Mouse (Mus musculus) embryonic stem cell, embryonic (primary cell): Measurements from ENCODE around the gene Dusp8.

Source experiments
- CTCF ChIA-PET, 4 experiments: fragments of 300-600 bp in 2 of 4; fragments of 350-600 bp in 2 of 4; sonication (Branson Sonifier 250); formaldehyde crosslinking; loops; one replicate each; lab custom pipeline; 2022; ENCODE audit warnings: inconsistent platforms in 2 of 4; lab: Charles Lee
- POLR2A ChIA-PET, 4 experiments: fragments of 300-600 bp in 2 of 4; fragments of 350-600 bp in 2 of 4; sonication (Branson Sonifier 250); formaldehyde crosslinking; loops; one replicate each; lab custom pipeline; 2022; ENCODE audit warnings: antibody characterized with exemption in 4 of 4, inconsistent platforms in 1 of 4; lab: Charles Lee

The Dusp8 gene

GRCm38 (mm10) chr7:142071212-142071578, 24.4 kb downstream of the Dusp8 start:
- CTCF ChIA-PET: interaction anchor here (0.6 to 3.4 kb wide), 22 partner anchors 12 to 583 kb away, joined by 3 to 27 read pairs (median 5); partner anchors contain the start of genes Dusp8 (in 2 of the 4) and Gm45618 (in 1 of the 4)
- POLR2A ChIA-PET: interaction anchor here in 2 of 4 experiments (0.6 to 1.5 kb wide), 8 partner anchors 10 to 214 kb away, joined by 3 to 7 read pairs (median 3); partner anchors contain the start of gene Dusp8 (in 1 of the 2)

DNA sequence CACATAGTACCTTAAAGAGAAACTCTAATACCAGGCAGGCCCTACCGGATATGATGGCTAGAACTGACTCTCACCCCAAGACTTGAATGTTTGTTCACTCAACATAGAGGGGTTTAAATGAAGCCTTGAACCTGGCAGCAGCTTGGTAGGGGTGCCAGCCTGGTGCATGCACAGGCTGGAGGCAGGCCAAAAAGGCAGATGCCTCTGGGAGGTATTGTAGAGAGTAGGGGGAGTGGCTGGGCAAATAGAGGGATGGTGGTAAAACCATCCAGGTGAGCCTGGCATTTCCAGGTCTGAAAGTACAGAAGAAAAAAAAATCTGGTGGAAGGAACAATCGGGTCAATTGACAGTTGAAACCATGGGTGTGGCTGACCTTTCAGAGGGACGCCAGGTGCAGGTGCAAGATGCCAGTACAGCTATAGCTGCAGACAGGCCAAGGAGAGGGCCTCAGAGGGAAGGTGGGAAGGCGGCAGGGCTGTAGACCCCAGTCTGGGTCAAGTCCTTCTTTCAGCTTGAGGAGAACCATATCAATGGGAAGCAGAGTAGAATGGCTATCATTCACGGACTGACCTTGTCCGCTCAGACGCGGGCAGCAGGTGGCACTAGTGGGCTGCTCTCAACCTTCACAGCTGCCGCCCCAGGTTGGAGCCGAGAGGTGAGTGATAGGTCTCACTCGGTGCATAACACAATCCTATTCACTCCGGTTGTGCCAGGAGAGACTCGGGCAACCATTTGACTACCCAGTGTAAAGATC, 25.0 kb downstream of the Dusp8 start:
- ChIA-PET POLR2A (interaction anchor here in 2 of 4 experiments (0.6 to 1.5 kb wide), 8 partner anchors 11 to 214 kb away, joined by 3 to 7 read pairs (median 3); partner anchors contain the start of gene Dusp8 (in 1 of the 2)), CTCF (interaction anchor here (0.5 to 3.4 kb wide), 22 partner anchors 13 to 583 kb away, joined by 3 to 27 read pairs (median 4); partner anchors contain the start of genes Dusp8 (in 2 of the 4) and Gm45618 (in 1 of the 4))

- ChIA-PET POLR2A (interaction anchor here in 1 of 4 experiments (0.6 kb wide), 1 partner anchor 56 kb away, joined by 3 read pairs; no protein-coding TSS in a partner anchor), CTCF (interaction anchor here in 2 of 4 experiments (0.6 to 3.4 kb wide), 4 partner anchors 7 to 29 kb away, joined by 3 to 27 read pairs (median 4); no protein-coding TSS in a partner anchor)
These were observed 27.2 kb downstream of the Dusp8 start for GRCm38 (mm10) chr7:142068429-142068828.

GRCm38 (mm10) chr7:142060931-142061565, 34.6 kb downstream of the Dusp8 start, which contains the start of gene Mob2:
Mob2 (minus strand) TSS chr7:142061065.
- POLR2A ChIA-PET: no interaction called here
- CTCF ChIA-PET: no interaction called here

DNA sequence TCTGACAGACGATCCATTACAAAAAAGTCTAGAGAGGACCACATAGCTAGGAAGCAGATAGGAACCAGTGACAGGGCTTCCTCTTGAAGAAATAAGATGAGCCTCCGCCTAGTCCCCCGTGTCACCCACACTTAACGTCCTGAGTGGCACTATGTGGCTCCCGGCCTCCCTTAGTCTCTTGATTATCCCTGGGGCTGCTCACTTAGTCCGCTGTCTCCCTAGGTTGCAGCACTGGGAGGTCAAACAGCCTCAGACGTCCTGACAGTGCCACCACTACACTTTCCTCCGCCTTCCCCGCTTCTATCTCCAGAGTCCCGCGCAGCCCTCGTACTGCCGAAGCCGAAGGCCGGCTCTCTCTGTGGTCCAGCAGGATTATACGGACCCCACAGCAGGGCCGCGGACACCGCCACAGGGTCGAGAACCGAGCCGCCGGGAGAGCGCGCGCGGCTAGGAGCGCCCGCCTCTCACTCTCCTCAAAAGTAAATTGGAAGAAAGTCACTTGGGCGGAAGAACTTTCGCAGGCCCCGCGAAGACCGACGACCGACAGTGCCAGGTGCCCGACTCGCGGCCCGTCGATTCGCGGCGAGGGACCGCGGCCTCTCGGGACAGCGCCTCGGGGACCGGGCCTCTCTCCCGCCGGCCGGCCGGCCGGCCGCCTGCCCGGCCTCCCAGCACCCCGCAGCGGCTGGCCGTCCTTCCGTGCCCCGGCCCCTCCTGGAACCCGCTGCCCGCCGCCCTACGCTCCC, 35.3 kb downstream of the Dusp8 start:
- ChIA-PET CTCF (interaction anchor here in 3 of 4 experiments (0.6 to 0.7 kb wide), 5 partner anchors 49 to 432 kb away, joined by 3 to 21 read pairs (median 4); no protein-coding TSS in a partner anchor), POLR2A (interaction anchor here in 2 of 4 experiments (0.7 to 1.8 kb wide), 6 partner anchors 11 to 126 kb away, joined by 3 to 5 read pairs (median 4); partner anchors contain the start of gene Dusp8 (in 1 of the 2))

DNA sequence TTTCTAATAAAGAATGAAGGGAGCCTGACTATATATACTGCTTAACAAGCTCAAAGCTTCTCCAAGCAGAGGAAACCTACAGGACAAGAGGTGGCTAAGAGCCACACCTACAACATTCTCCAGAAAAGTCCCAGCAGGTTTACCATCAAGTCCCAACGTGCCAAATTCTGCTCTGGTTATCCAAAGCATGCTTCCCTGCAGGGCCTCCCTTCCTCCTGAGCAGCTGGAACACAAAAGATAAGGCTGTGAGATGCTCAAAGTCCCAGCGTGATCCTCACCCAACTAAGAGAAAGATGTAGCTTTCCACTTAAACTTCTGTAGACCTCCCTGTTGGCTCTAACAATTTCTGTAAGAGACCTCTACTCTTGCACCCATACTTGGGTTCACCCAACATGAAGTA, 36.6 kb downstream of the Dusp8 start:
- ChIA-PET POLR2A (interaction anchor here in 3 of 4 experiments (0.6 to 1.8 kb wide), 6 partner anchors 9 to 125 kb away, joined by 3 to 5 read pairs (median 4); partner anchors contain the start of gene Dusp8 (in 1 of the 3)), CTCF (no interaction called here)

DNA sequence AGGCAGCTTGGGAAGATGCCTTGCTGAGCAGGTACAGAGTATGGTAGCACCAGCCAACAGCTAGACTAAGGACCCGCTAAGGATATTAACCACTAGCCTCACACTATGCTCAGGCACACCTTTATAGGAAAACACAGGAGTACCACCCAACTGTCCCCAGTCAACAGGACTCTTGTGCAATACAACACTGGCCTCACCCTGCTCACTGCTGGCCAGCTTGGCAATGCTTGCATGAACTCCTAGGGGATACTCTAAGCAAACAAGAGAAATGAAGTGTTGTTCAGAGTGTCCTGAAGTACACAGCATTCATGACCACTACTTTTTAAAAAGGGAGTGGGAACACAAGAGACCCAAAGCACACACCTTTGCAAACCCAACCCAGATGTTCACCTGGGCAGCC, 38.5 kb downstream of the Dusp8 start:
- ChIA-PET CTCF (no interaction called here), POLR2A (interaction anchor here in 1 of 4 experiments (1.5 kb wide), 1 partner anchor 11 kb away, joined by 9 read pairs; no protein-coding TSS in a partner anchor)

DNA sequence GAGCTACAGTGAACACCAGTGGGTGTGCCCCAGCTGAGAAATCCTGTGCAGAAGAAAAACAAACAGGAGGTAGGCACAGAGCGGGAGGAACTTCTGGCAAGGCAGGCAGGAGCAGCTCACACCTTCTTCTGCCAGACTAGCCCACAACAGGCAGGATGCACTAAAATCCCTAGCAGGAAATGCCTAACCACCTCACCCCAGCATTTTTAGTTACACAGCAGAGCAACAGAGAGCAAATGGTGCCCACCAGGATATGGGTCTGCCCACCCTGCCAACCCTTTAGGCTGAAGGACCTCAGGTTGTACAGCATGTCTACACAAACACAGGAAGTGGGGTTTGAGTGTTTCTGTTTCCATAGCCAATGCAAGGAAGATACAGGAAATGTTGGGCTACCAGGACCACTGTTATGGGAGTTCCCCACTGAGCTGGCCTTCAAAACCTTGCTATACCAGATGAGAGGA, 39.0 kb downstream of the Dusp8 start:
- ChIA-PET CTCF (no interaction called here), POLR2A (interaction anchor here in 1 of 4 experiments (1.5 kb wide), 1 partner anchor 10 kb away, joined by 9 read pairs; no protein-coding TSS in a partner anchor)

- CTCF ChIA-PET: no interaction called here
- POLR2A ChIA-PET: interaction anchor here in 2 of 4 experiments (0.8 to 1.2 kb wide), 2 partner anchors 9 to 10 kb away, joined by 3 to 4 read pairs; no protein-coding TSS in a partner anchor
These were observed 40.2 kb downstream of the Dusp8 start for GRCm38 (mm10) chr7:142055431-142055830.

GRCm38 (mm10) chr7:142050536-142050935, 45.1 kb downstream of the Dusp8 start:
- POLR2A ChIA-PET: interaction anchor here in 2 of 4 experiments (0.7 to 2.0 kb wide), 4 partner anchors 9 to 604 kb away, joined by 3 to 4 read pairs (median 4); no protein-coding TSS in a partner anchor
- CTCF ChIA-PET: no interaction called here

GRCm38 (mm10) chr7:142045932-142046331, 49.7 kb downstream of the Dusp8 start:
- CTCF ChIA-PET: interaction anchor here in 1 of 4 experiments (1.2 kb wide), 1 partner anchor 50 kb away, joined by 3 read pairs; the partner anchor contains the start of gene Dusp8
- POLR2A ChIA-PET: interaction anchor here in 2 of 4 experiments (1.0 to 2.4 kb wide), 7 partner anchors 9 to 122 kb away, joined by 3 to 9 read pairs (median 4); partner anchors contain the start of gene Dusp8 (in 1 of the 2)

- ChIA-PET POLR2A (interaction anchor here in 3 of 4 experiments (0.6 to 2.4 kb wide), 10 partner anchors 9 to 228 kb away, joined by 3 to 9 read pairs (median 4); partner anchors contain the start of gene Dusp8 (in 1 of the 3)), CTCF (interaction anchor here in 1 of 4 experiments (0.7 kb wide), 1 partner anchor 35 kb away, joined by 3 read pairs; no protein-coding TSS in a partner anchor)
These were observed 50.3 kb downstream of the Dusp8 start for GRCm38 (mm10) chr7:142045344-142045743.

DNA sequence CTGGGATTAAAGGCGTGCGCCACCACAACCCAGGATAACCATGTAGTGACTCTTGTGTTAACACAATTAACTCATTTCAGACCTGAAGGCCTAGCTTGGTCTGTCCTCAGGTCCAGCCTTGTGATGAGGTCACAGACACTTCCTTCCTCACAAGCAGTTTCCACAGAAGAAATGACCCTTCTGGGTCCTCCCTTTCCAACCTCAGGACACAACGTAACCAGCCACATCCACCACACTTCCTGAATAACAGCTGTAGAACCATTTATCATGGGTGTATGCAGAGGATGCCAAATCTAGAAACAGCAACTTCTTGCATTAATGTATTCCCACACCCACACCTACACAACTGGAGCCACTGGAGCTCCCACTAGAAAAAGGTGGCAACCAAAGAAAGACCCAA, 54.9 kb downstream of the Dusp8 start:
- ChIA-PET POLR2A (no interaction called here), CTCF (interaction anchor here in 2 of 4 experiments (1.0 to 1.2 kb wide), 2 partner anchors 25 to 139 kb away, joined by 3 read pairs; no protein-coding TSS in a partner anchor)

- CTCF ChIA-PET: interaction anchor here in 2 of 4 experiments (0.6 to 1.2 kb wide), 2 partner anchors 11 to 40 kb away, joined by 3 to 4 read pairs; no protein-coding TSS in a partner anchor
- POLR2A ChIA-PET: interaction anchor here in 2 of 4 experiments (0.8 to 1.3 kb wide), 4 partner anchors 9 to 21 kb away, joined by 3 read pairs; no protein-coding TSS in a partner anchor
These were observed 58.0 kb downstream of the Dusp8 start for GRCm38 (mm10) chr7:142037553-142038170.

DNA sequence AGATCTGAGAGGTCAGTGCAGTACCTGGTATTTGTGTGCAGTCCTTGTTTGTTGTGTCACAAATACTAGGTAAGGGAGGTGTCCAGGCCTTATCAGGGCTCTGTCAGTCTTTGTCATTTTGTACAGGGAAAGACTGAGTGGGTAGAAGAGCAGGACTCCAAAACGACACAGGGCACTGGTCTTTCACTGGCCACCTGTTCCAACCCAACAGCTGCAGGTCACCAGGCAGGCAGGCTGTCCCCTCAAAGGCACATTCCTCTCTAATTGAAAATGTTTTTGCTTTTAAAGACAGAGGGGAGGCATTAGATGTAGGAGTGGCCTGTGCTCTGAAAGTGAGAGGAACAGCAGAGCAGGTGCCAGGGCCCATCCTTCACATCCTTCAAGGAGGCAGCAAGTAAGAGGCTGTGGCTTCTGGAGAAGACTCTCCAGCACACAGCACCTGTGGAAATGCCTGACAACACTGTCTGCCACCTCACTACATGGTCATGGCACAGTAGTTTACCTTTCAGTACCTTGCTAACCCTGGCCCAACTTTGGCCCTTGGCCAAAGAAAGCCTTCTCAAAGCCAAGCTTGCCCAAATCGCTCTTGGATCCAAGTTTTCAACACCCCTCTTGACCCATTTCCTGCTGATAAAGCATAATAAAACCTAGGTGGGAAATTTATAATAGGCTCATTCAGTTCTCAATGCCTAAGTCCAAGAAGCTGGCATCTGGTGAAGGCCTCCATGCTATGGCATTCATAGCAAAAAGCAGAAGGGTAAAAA, 60.4 kb downstream of the Dusp8 start:
- POLR2A ChIA-PET: interaction anchor here in 2 of 4 experiments (0.6 to 1.6 kb wide), 2 partner anchors 12 to 448 kb away, joined by 3 to 4 read pairs; no protein-coding TSS in a partner anchor
- CTCF ChIA-PET: no interaction called here

- ChIA-PET POLR2A (interaction anchor here in 1 of 4 experiments (1.0 to 1.6 kb wide), 3 partner anchors 11 to 17 kb away, joined by 3 to 4 read pairs (median 3); no protein-coding TSS in a partner anchor), CTCF (interaction anchor here in 2 of 4 experiments (0.6 to 1.4 kb wide), 3 partner anchors 17 to 356 kb away, joined by 3 to 5 read pairs (median 4); no protein-coding TSS in a partner anchor)
These were observed 61.4 kb downstream of the Dusp8 start for GRCm38 (mm10) chr7:142034198-142034597.
